Mouse (Mus musculus) hindbrain, embryonic 10.5 days (tissue): ENCODE data around the gene Nell2. TPM values are rescaled to one million over a fixed set of nuclear protein-coding genes. Genes with fewer than 3 reads are reported as not detected.

Source experiments
- DNase-seq: peaks from one replicate; pipeline ENCODE4 v3.0.0-alpha.2; 2017; ENCODE audit warnings: low spot score
- H3K27ac ChIP-seq: fragments of 300-500 bp; sonication (generic); 2 replicates; pipeline ENCODE4 v1.5.1; 2016; ENCODE audit warnings: mild to moderate bottlenecking, moderate library complexity
- H3K27me3 ChIP-seq: fragments of 300-500 bp; sonication (generic); 2 replicates; pipeline ENCODE4 v1.6.1; 2016; ENCODE audit warnings: mild to moderate bottlenecking; ENCODE audit not compliant: poor library complexity, insufficient read depth, severe bottlenecking
- H3K36me3 ChIP-seq: fragments of 300-500 bp; sonication (generic); 2 replicates; pipeline ENCODE4 v1.6.1; 2016; ENCODE audit warnings: mild to moderate bottlenecking, moderate library complexity
- H3K4me1 ChIP-seq: fragments of 300-500 bp; sonication (generic); replicated peaks from 2 replicates; pipeline ENCODE4 v1.6.1; 2016; ENCODE audit warnings: mild to moderate bottlenecking
- H3K4me3 ChIP-seq: fragments of 300-500 bp; sonication (generic); 2 replicates; pipeline ENCODE4 v1.5.1; 2016; ENCODE audit warnings: mild to moderate bottlenecking, moderate library complexity
- H3K9me3 ChIP-seq: fragments of 300-500 bp; sonication (generic); 2 replicates; pipeline ENCODE4 v1.6.1; 2016; ENCODE audit warnings: mild to moderate bottlenecking, moderate library complexity
- WGBS: fragments of 180-500 bp; shearing (Covaris S2); methylation state at CpG from one replicate; pipeline ENCODE4 v1.1.7; 2016; 5-methylcytosine and 5-hydroxymethylcytosine counted together
- polyA plus RNA-seq: library from polyadenylated mRNA; unstranded; fragments of >200 nt; fragmentation: Nextera tagmentation; extraction: Ambion mirVana; gene quantifications from 2 replicates; pipeline ENCODE4 v1.2.1, GENCODE M21; 2016

Gene Nell2
- polyA plus RNA-seq, 1 experiment from 2014 or later: 78.2 TPM

DNA sequence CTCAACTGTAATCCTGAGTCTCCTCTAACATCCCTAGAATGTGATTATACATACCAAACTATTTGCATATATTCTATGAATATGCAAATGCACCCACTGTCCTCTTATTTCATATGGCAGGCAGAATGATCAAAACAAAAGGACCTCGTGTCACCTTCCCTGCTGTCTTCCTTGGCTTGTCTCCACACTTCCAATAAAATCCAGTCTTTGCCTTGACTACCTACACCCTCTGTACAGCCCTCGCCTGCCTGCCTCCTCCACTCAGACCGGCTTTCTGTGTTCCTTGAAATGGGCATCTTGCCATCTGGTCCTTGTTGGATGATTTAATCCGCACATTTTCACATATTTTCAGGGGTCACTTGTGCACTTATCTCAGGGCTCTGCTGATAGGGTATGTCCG, 215.1 kb downstream of the Nell2 start:
- Histone ChIP-seq H3K27me3 (no peaks in the 10 kb centered on the region), H3K36me3 (no peaks in the 10 kb centered on the region), H3K9me3 (no peaks in the 10 kb centered on the region), H3K4me3 (no peak overlapping the region), H3K27ac (no peak overlapping the region), H3K4me1 (peaks cover 9% of the 10 kb centered on the region; the same call in 1 of the 2 replicates)
- WGBS: 82% methylated on average over 5 of the region's 5 CpGs
- DNase-seq: no peak

DNA sequence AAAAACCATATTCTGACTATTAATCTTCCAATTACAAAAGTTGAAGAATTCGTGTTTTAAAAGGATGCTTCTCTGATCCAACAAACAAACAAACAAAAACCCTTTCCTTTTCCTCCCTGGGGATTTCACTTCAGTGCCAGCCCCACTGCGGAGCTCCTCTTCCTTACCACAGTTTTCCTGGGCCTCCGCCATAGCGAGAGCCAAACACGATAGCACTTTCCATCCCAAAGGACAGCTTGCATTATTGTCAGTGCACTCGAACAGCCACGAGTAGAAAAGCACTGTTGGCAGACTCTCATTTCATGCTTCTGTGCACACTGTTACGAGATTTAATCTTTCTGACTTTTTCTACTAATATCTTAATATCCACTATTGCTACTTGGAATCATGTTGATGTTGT, 224.3 kb downstream of the Nell2 start:
- H3K27me3 ChIP-seq: no peaks in the 10 kb centered on the region
- H3K36me3 ChIP-seq: no peaks in the 10 kb centered on the region
- H3K9me3 ChIP-seq: no peaks in the 10 kb centered on the region
- no peak overlapping the region for H3K4me3 ChIP-seq
- WGBS: 86% methylated on average over 8 of the region's 8 CpGs
- no peaks in the 10 kb centered on the region for H3K4me1 ChIP-seq
- DNase-seq: no peak
- H3K27ac ChIP-seq: no peak overlapping the region

DNA sequence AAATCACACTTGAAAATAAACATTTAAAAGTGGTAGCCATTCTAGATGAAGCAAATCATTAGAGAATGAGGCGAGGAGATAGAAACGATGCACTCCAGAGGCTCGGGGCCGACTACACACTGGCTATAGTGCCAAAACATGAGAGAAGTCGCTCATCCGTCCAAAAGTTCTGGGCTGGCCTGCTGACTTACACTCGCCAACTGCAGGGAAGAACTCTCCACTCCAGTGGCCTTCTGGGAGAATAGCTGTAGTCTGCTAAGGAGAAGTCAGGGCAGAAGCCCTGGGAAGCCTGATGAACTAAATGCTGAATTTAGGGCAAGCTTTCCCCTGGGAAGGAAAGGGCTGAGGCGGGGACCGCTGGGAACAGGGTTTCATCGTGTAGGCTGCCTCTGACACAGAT, 231.8 kb downstream of the Nell2 start:
- Histone ChIP-seq H3K36me3 (peaks cover 19% of the 10 kb centered on the region), H3K27me3 (no peaks in the 10 kb centered on the region), H3K9me3 (no peaks in the 10 kb centered on the region), H3K27ac (no peak overlapping the region), H3K4me1 (no peaks in the 10 kb centered on the region), H3K4me3 (no peak overlapping the region)
- 90% methylated on average over 10 of the region's 10 CpGs for WGBS
- DNase-seq: no peak

DNA sequence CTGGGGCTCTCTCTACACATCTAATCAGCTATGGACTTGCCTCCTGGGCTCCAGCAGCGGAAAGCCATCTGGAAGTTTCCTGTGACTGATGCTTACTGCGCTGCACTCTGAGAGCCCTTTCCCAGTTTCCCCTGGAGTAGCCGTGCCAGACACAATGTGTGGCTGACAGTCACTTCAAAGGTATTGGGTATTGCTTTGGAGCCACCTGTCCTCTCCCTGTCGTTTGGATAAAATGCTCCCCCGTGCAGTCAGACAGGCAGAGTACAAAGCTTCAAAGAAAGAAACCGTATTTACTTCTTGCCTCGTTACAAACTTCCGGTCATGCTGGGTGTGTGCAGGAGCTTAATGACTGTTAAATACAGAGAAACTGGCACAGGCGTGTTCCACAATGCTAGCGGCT, 239.3 kb downstream of the Nell2 start:
- Histone ChIP-seq H3K9me3 (no peaks in the 10 kb centered on the region), H3K36me3 (no peaks in the 10 kb centered on the region), H3K27ac (no peak overlapping the region), H3K27me3 (no peaks in the 10 kb centered on the region), H3K4me3 (no peak overlapping the region), H3K4me1 (peaks cover 16% of the 10 kb centered on the region)
- DNase-seq: no peak
- WGBS: 68% methylated on average over 10 of the region's 10 CpGs

DNA sequence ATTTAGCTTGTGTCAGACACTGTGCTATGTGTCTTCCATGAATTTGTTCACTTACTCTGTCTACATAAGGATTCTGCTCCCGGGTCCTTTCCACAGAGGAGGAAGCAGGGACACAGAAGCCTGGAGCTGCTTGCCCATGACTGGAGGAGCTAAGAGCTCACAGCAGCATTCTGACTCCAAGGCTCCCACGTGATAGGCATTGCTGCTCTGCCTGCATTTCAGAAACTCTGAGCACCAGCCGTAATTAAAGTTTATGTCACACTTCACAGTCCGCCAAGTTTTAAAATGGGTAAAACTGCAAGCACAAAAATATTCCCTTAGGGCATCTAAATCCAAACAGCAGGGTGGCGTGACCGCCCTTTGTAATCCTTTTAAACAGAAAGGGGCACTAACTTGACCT, 243.2 kb downstream of the Nell2 start:
- Histone ChIP-seq H3K27ac (no peak overlapping the region), H3K9me3 (no peaks in the 10 kb centered on the region), H3K27me3 (no peaks in the 10 kb centered on the region), H3K4me1 (peaks cover 16% of the 10 kb centered on the region), H3K36me3 (no peaks in the 10 kb centered on the region), H3K4me3 (no peak overlapping the region)
- 27% methylated on average over 6 of the region's 6 CpGs for WGBS
- peak; percentile 7 for DNase-seq

DNA sequence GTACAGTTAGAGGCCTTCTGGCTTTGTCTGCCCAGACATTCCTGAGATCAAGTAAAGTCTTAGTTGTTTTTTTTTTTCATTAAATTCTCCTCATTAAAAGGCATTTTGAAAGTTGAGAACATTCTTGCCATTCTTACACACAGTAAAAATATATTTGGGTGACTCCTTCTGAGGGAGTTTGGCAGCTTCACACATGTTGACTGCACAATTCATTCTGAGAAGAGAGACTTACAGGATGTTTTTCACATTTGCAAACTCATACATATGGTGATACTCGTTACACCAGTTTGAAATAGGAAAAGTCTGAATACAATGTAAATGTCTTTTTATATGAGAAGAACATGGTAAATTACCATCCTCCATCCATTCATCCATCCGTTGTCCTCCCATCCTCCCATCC, 247.4 kb downstream of the Nell2 start:
- no peaks in the 10 kb centered on the region for H3K9me3 ChIP-seq
- no peak overlapping the region for H3K4me3 ChIP-seq
- H3K27me3 ChIP-seq: no peaks in the 10 kb centered on the region
- DNase-seq: no peak
- WGBS: 92% methylated on average over 2 of the region's 2 CpGs
- H3K27ac ChIP-seq: no peak overlapping the region
- no peaks in the 10 kb centered on the region for H3K36me3 ChIP-seq
- peaks cover 11% of the 10 kb centered on the region for H3K4me1 ChIP-seq

DNA sequence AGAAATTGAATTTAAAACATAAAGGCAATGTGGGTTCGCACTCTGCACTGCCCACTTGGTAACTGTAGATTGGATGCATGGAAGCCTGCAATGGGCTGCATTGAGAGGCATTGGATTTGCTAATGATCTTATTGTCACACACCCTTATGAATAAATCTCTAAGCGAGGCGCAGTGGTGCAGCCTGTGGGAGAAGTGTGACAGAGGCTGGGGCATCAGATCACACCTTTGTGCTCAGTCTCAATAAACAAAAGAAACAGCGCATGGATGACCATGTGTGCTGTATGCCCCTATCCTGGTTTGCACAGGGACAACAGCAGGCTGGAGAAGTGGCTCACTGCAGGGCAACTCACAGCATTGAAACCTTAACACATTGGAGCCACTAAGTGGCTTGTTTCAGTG, 250.4 kb downstream of the Nell2 start:
- Histone ChIP-seq H3K36me3 (no peaks in the 10 kb centered on the region), H3K4me3 (no peak overlapping the region), H3K9me3 (no peaks in the 10 kb centered on the region), H3K27me3 (no peaks in the 10 kb centered on the region), H3K27ac (no peak overlapping the region), H3K4me1 (no peaks in the 10 kb centered on the region)
- no peak for DNase-seq
- 87% methylated on average over 4 of the region's 4 CpGs for WGBS

DNA sequence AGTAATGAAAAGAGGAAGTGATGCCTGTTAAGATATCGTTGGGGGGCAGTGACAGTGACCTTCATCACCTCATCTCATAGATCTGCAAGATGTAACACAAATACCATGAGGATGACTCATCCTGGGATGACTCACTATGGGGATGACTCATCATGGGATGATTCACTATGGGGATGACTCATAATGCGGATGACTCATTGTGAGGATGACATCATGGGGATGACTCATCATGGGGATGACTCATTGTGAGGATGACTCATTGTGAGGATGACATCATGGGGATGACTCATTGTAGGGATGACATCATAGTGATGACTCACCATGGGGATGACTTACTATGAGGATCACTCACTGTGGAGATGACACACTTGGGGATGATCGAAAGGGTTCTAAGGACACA, 251.8 kb downstream of the Nell2 start:
- Histone ChIP-seq H3K4me1 (no peaks in the 10 kb centered on the region), H3K27ac (no peak overlapping the region), H3K4me3 (no peak overlapping the region), H3K27me3 (no peaks in the 10 kb centered on the region), H3K9me3 (no peaks in the 10 kb centered on the region), H3K36me3 (no peaks in the 10 kb centered on the region)
- WGBS: 98% methylated on average over 3 of the region's 3 CpGs
- DNase-seq: no peak

DNA sequence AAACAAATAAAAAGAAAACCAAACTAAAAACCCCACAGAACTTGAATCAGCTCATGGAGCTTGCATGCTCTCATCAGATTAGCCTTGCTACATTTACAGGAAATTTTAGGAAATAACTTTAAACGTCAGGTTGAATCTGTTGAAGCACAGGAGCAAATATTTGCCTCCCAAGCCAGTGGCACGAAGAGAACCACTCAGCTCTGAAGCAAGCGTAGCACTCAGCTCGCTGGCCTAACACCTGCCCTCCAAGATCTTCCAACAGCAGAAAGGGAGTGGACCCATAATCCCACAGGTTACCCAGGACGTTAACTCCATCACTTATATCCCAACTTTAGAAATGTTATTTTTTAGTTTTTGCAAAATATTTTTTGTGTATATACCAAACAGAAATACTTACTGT, 252.8 kb downstream of the Nell2 start:
- no peaks in the 10 kb centered on the region for H3K4me1 ChIP-seq
- no peak for DNase-seq
- H3K27ac ChIP-seq: no peak overlapping the region
- 91% methylated on average over 5 of the region's 5 CpGs for WGBS
- no peaks in the 10 kb centered on the region for H3K27me3 ChIP-seq
- no peak overlapping the region for H3K4me3 ChIP-seq
- H3K9me3 ChIP-seq: no peaks in the 10 kb centered on the region
- H3K36me3 ChIP-seq: no peaks in the 10 kb centered on the region

DNA sequence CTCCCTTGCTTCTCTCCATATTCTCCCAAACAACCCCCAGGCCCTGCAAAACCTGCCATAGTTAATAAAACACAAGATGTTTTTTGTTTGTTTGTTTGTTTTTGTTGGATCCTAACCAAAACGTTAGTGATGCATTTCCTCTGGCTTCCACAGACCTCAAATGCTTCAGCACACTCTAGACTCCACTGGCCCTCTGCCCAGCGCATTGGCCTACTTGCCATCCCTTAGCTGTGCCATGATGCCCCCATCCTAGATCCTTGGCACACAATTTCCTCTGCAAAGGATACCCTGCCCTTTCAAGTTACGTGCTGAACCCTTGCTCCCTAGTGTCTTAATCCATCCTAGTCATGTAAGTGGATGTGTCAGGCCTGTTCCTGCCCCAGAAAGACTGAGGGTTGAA, 255.1 kb downstream of the Nell2 start:
- Histone ChIP-seq H3K27ac (no peak overlapping the region), H3K4me3 (no peak overlapping the region), H3K9me3 (no peaks in the 10 kb centered on the region), H3K27me3 (no peaks in the 10 kb centered on the region), H3K36me3 (no peaks in the 10 kb centered on the region), H3K4me1 (no peaks in the 10 kb centered on the region)
- WGBS: 85% methylated on average over 3 of the region's 3 CpGs
- no peak for DNase-seq

DNA sequence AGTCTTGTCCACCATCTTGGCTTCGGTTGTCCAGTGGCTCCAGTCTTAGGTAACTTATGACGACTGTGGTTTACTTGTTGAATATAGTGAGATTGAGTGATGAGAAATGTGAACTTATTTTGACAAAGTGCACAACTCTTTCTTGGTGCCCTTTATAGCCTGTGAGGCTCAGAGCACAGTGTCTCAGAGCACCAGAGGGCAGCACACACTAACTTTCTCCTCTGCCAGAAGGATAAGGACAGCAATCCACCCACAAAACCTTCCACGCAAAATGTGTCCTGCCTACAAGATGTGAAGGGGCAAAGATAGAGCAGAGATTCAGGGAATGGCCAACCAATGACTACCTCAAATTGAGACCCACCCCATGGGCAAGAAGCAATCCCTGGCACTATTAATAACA, 256.2 kb downstream of the Nell2 start:
- no peak overlapping the region for H3K4me3 ChIP-seq
- no peaks in the 10 kb centered on the region for H3K9me3 ChIP-seq
- DNase-seq: no peak
- 91% methylated on average over 3 of the region's 3 CpGs for whole genome bisulfite sequencing
- H3K27ac ChIP-seq: no peak overlapping the region
- no peaks in the 10 kb centered on the region for H3K36me3 ChIP-seq
- no peaks in the 10 kb centered on the region for H3K27me3 ChIP-seq
- H3K4me1 ChIP-seq: no peaks in the 10 kb centered on the region

DNA sequence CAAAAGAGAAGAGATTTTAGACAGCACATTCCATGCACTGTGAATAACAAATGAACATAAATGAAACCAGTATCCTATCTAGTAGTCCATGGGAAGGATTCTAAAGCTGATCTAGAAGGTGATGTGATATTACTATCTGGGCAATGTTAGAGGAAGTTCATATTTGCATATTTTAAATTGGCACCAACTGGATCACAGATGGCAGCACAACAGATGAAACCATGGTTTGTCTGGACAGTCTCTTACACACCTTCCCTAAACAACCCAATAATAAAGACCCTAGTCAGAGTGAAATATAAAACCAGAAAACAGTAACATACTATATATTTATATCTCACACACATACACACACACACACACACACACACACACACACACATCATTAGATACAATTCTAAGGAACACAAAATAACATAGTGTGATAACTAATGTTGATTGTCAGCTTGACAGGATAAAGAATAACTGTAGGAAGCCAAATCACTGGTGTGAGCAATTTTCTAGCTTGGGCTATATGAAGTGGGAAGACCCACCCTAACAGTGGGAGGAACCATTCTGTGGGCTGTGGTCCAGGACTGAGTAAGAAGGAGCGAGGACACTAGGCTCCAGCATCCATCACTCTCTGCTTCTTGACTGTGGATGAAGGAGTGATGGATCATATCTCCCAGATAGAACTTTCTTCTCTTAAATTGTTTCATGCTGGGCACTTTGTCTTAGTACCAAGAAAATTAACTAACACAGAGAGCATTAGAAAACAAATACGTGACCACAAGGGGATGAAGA, 268.5 kb downstream of the Nell2 start:
- H3K9me3 ChIP-seq: no peaks in the 10 kb centered on the region
- no peaks in the 10 kb centered on the region for H3K4me1 ChIP-seq
- H3K27ac ChIP-seq: no peak overlapping the region
- no peak for DNase-seq
- no peak overlapping the region for H3K4me3 ChIP-seq
- no peaks in the 10 kb centered on the region for H3K27me3 ChIP-seq
- WGBS: 95% methylated on average over 2 of the region's 2 CpGs
- H3K36me3 ChIP-seq: no peaks in the 10 kb centered on the region

DNA sequence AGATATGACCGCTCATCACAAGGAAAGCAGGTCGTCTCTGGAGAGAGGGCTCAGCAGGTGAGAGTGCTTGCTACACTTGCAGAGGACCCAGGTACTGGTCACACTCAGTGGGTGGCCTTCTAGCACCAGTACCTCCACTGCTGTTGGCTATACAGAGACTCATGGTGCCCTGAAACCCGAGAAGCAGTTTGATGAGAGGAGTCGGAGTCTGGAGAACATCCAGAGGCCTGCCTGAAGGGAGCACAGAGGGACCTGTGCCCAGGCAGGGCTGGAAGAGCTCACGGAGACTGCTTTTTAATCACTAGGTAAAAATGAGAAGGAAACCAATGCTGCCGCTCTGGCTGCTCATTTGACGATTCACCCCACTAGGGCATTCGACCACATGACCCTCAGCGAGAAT, 271.2 kb downstream of the Nell2 start:
- Histone ChIP-seq H3K9me3 (no peaks in the 10 kb centered on the region), H3K27ac (no peak overlapping the region), H3K4me3 (no peak overlapping the region), H3K4me1 (no peaks in the 10 kb centered on the region), H3K36me3 (no peaks in the 10 kb centered on the region), H3K27me3 (no peaks in the 10 kb centered on the region)
- WGBS: 74% methylated on average over 9 of the region's 9 CpGs
- DNase-seq: no peak

DNA sequence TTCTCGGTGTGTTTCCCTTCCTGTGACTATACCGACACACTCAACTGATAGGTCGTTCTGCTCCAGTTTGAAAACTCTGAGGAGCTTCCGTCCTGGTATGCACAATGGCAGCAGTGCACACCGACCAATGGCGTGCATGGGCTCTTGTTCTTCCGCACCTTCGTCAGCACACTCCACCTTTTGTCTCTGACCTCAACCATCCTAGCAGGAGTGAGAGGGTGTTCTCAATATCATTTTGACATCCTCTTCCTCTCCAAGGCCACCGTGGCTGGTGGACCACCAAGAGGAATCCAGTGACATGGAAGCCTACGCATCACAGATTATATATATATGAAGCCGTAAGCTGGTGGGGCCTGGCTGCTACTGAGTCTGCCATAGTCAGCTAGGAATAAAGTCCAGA, 282.8 kb downstream of the Nell2 start:
- no peaks in the 10 kb centered on the region for H3K27me3 ChIP-seq
- H3K4me1 ChIP-seq: no peaks in the 10 kb centered on the region
- no peak overlapping the region for H3K4me3 ChIP-seq
- 94% methylated on average over 11 of the region's 11 CpGs for WGBS
- H3K36me3 ChIP-seq: peaks cover 3% of the 10 kb centered on the region; the same call in 1 of the 2 replicates
- no peak for DNase-seq
- H3K27ac ChIP-seq: no peak overlapping the region
- H3K9me3 ChIP-seq: no peaks in the 10 kb centered on the region
